Mouse (Mus musculus) intestine, embryonic 16.5 days (tissue): ENCODE data around the gene Pde4d. TPM values are rescaled to one million over a fixed set of nuclear protein-coding genes. Genes with fewer than 3 reads are reported as not detected.

ENCODE experiments used
- ATAC-seq: fragments of 200-750 bp; cut with Nextera tagmentation; 2 replicates; pipeline ENCODE4 v1.8.0; 2017; ENCODE audit warnings: moderate TSS enrichment, moderate library complexity
- H3K27ac ChIP-seq: fragments of 300-500 bp; sonication (generic); 2 replicates; pipeline ENCODE4 v1.5.1; 2014; ENCODE audit warnings: mild to moderate bottlenecking, low read length
- H3K27me3 ChIP-seq: fragments of 300-500 bp; sonication (generic); replicated peaks from 2 replicates; pipeline ENCODE4 v1.6.1; 2014; ENCODE audit warnings: low read length, control low read depth, mixed read lengths; ENCODE audit not compliant: control insufficient read depth, insufficient read depth
- H3K36me3 ChIP-seq: fragments of 300-500 bp; sonication (generic); 2 replicates; pipeline ENCODE4 v1.6.1; 2014; ENCODE audit warnings: low read length, control low read depth; ENCODE audit not compliant: control insufficient read depth, insufficient read depth
- H3K4me1 ChIP-seq: fragments of 300-500 bp; sonication (generic); 2 replicates; pipeline ENCODE4 v1.6.1; 2014; ENCODE audit warnings: low read length, control low read depth, mixed read lengths; ENCODE audit not compliant: control insufficient read depth, insufficient read depth
- H3K4me2 ChIP-seq: fragments of 300-500 bp; sonication (generic); 2 replicates; pipeline ENCODE4 v1.6.1; 2014; ENCODE audit warnings: low read depth, low read length, control low read depth
- H3K4me3 ChIP-seq: fragments of 300-500 bp; sonication (generic); 2 replicates; pipeline ENCODE4 v1.5.1; 2014; ENCODE audit warnings: mild to moderate bottlenecking, low read length
- H3K9ac ChIP-seq: fragments of 300-500 bp; sonication (generic); 2 replicates; pipeline ENCODE4 v1.6.1; 2014; ENCODE audit warnings: low read depth, low read length
- H3K9me3 ChIP-seq: fragments of 300-500 bp; sonication (generic); 2 replicates; pipeline ENCODE4 v1.6.1; 2016; ENCODE audit warnings: low read length, control low read depth; ENCODE audit not compliant: control insufficient read depth
- WGBS: fragments of 180-500 bp; shearing (Covaris S2); extraction: QIAGEN DNeasy Blood & Tissue Kit; methylation state at CpG from one replicate; pipeline ENCODE4 v1.1.7; 2014; 5-methylcytosine and 5-hydroxymethylcytosine counted together
- polyA plus RNA-seq: library from polyadenylated mRNA; unstranded; fragments of >200 nt; fragmentation: Nextera tagmentation; extraction: Ambion mirVana; gene quantifications from 2 replicates; pipeline ENCODE4 v1.2.1, GENCODE M21; 2015

Pde4d gene
- polyA plus RNA-seq, 1 experiment from 2014 or later: 25.3 TPM

GRCm38 (mm10) chr13:108839142-108839541 is 389.4 kb downstream of the Pde4d start:
- Histone ChIP-seq H3K27ac (no peak overlapping the region), H3K9ac (no peak overlapping the region), H3K36me3 (no peaks in the 10 kb centered on the region), H3K9me3 (no peaks in the 10 kb centered on the region), H3K4me3 (no peak overlapping the region), H3K27me3 (no peaks in the 10 kb centered on the region), H3K4me2 (no peak overlapping the region), H3K4me1 (no peaks in the 10 kb centered on the region)
- 63% methylated on average over 7 of the region's 7 CpGs for WGBS
- no peak for ATAC-seq

GRCm38 (mm10) chr13:108854090-108854489 is 404.3 kb downstream of the Pde4d start:
- Histone ChIP-seq H3K4me2 (no peak overlapping the region), H3K9me3 (no peaks in the 10 kb centered on the region), H3K9ac (no peak overlapping the region), H3K27ac (no peak overlapping the region), H3K4me3 (no peak overlapping the region), H3K27me3 (no peaks in the 10 kb centered on the region; the same call in 1 of the 2 replicates), H3K36me3 (no peaks in the 10 kb centered on the region), H3K4me1 (no peaks in the 10 kb centered on the region)
- ATAC-seq: no peak
- WGBS: 47% methylated on average over 5 of the region's 5 CpGs

- no peak overlapping the region for H3K4me3 ChIP-seq
- ATAC-seq: no peak
- no peak overlapping the region for H3K9ac ChIP-seq
- no peaks in the 10 kb centered on the region for H3K9me3 ChIP-seq
- H3K4me1 ChIP-seq: 0 out of 2 replicates have a peak, but pooled peaks cover 2% of the 10 kb centered on the region
- 68% methylated on average over 6 of the region's 6 CpGs for WGBS
- H3K27ac ChIP-seq: no peak overlapping the region
- H3K36me3 ChIP-seq: no peaks in the 10 kb centered on the region
- no peaks in the 10 kb centered on the region for H3K27me3 ChIP-seq
- no peak overlapping the region for H3K4me2 ChIP-seq
These were observed 407.2 kb downstream of the Pde4d start for GRCm38 (mm10) chr13:108856776-108857435.

GRCm38 (mm10) chr13:108859336-108859735 is 409.6 kb downstream of the Pde4d start:
- Histone ChIP-seq H3K4me2 (no peak overlapping the region), H3K9me3 (no peaks in the 10 kb centered on the region), H3K9ac (no peak overlapping the region), H3K4me1 (0 out of 2 replicates have a peak, but pooled peaks cover 2% of the 10 kb centered on the region), H3K4me3 (no peak overlapping the region), H3K36me3 (no peaks in the 10 kb centered on the region), H3K27me3 (no peaks in the 10 kb centered on the region), H3K27ac (no peak overlapping the region)
- ATAC-seq: no peak
- 72% methylated on average over 3 of the region's 3 CpGs for WGBS

- Histone ChIP-seq H3K4me3 (no peak overlapping the region), H3K36me3 (no peaks in the 10 kb centered on the region), H3K27me3 (no peaks in the 10 kb centered on the region), H3K4me2 (no peak overlapping the region), H3K4me1 (0 out of 2 replicates have a peak, but pooled peaks cover 2% of the 10 kb centered on the region), H3K27ac (no peak overlapping the region), H3K9me3 (no peaks in the 10 kb centered on the region), H3K9ac (no peak overlapping the region)
- 76% methylated on average over 7 of the region's 7 CpGs for WGBS
- ATAC-seq: no peak
These were observed 411.0 kb downstream of the Pde4d start for GRCm38 (mm10) chr13:108860737-108861136.

- Histone ChIP-seq H3K27ac (no peak overlapping the region), H3K4me1 (0 out of 2 replicates have a peak, but pooled peaks cover 2% of the 10 kb centered on the region), H3K9me3 (no peaks in the 10 kb centered on the region), H3K27me3 (no peaks in the 10 kb centered on the region), H3K4me3 (no peak overlapping the region), H3K4me2 (no peak overlapping the region), H3K36me3 (no peaks in the 10 kb centered on the region), H3K9ac (no peak overlapping the region)
- no peak for ATAC-seq
- 89% methylated on average over 7 of the region's 7 CpGs for WGBS
These were observed 412.0 kb downstream of the Pde4d start for GRCm38 (mm10) chr13:108861707-108862106.

GRCm38 (mm10) chr13:108862173-108862572 is 412.4 kb downstream of the Pde4d start:
- 82% methylated on average over 5 of the region's 5 CpGs for WGBS
- H3K9me3 ChIP-seq: no peaks in the 10 kb centered on the region
- no peak overlapping the region for H3K4me3 ChIP-seq
- H3K36me3 ChIP-seq: no peaks in the 10 kb centered on the region
- H3K4me1 ChIP-seq: 0 out of 2 replicates have a peak, but pooled peaks cover 2% of the 10 kb centered on the region
- ATAC-seq: no peak
- no peak overlapping the region for H3K27ac ChIP-seq
- no peak overlapping the region for H3K4me2 ChIP-seq
- no peaks in the 10 kb centered on the region for H3K27me3 ChIP-seq
- H3K9ac ChIP-seq: no peak overlapping the region

GRCm38 (mm10) chr13:108900160-108900559 is 450.4 kb downstream of the Pde4d start:
- H3K9me3 ChIP-seq: no peaks in the 10 kb centered on the region
- H3K27ac ChIP-seq: no peak overlapping the region
- no peak for ATAC-seq
- no peak overlapping the region for H3K4me2 ChIP-seq
- no peaks in the 10 kb centered on the region for H3K4me1 ChIP-seq
- H3K36me3 ChIP-seq: no peaks in the 10 kb centered on the region
- H3K9ac ChIP-seq: no peak overlapping the region
- no peak overlapping the region for H3K4me3 ChIP-seq
- H3K27me3 ChIP-seq: no peaks in the 10 kb centered on the region
- WGBS: 88% methylated on average over 5 of the region's 5 CpGs

- Histone ChIP-seq H3K9ac (no peak overlapping the region), H3K4me2 (no peak overlapping the region), H3K4me1 (no peaks in the 10 kb centered on the region), H3K27ac (no peak overlapping the region), H3K4me3 (no peak overlapping the region), H3K9me3 (no peaks in the 10 kb centered on the region), H3K27me3 (no peaks in the 10 kb centered on the region), H3K36me3 (no peaks in the 10 kb centered on the region)
- no peak for ATAC-seq
- 61% methylated on average over 2 of the region's 2 CpGs for WGBS
These were observed 455.4 kb downstream of the Pde4d start for GRCm38 (mm10) chr13:108905121-108905520.

- H3K9me3 ChIP-seq: no peaks in the 10 kb centered on the region
- no peak overlapping the region for H3K4me2 ChIP-seq
- H3K4me1 ChIP-seq: no peaks in the 10 kb centered on the region
- no peak overlapping the region for H3K4me3 ChIP-seq
- H3K27me3 ChIP-seq: no peaks in the 10 kb centered on the region
- 85% methylated on average over 2 of the region's 2 CpGs for WGBS
- H3K9ac ChIP-seq: no peak overlapping the region
- ATAC-seq: no peak
- no peaks in the 10 kb centered on the region for H3K36me3 ChIP-seq
- no peak overlapping the region for H3K27ac ChIP-seq
These were observed 459.4 kb downstream of the Pde4d start for GRCm38 (mm10) chr13:108909193-108909592.
